Mouse (Mus musculus) ES-Bruce4 (cell line): Measurements from ENCODE around the gene Wdr45b.

Source experiments
- CTCF ChIP-seq: IDR thresholded peaks from one replicate; pipeline ENCODE4 v1.8.1; 2011; ENCODE audit warnings: low read depth, low read length
- POLR2A ChIP-seq: IDR thresholded peaks from one replicate; pipeline ENCODE4 v1.8.1; 2011; ENCODE audit warnings: low read length; ENCODE audit not compliant: insufficient read depth

DNA sequence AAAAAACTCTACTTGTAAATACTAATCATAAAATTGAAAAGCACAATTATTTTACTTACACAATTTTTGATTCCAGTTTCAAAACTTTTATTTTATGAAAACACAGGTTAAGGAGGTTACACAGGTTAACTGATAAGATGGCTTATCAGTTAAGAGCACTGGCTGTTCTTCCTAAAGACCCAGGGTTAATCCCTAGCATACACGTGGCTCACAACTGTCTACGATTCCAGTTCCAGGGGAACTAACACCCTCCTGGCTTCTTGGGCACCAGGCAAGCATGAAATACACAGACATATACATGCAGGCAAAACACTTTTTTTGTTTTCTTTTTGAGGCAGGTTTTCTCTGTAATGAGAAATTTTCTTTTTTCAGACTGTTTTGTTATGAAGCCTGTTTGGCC lies 6.1 kb downstream of the Wdr45b start:
- TF ChIP-seq POLR2A (no peak), CTCF (no peak)
